Mouse (Mus musculus) ES-Bruce4 (cell line): ENCODE results near the gene Gdf7.

Experiments
- CTCF ChIP-seq: IDR thresholded peaks from one replicate; pipeline ENCODE4 v1.8.1; 2011; ENCODE audit warnings: low read depth, low read length
- EP300 ChIP-seq: IDR thresholded peaks from 2 replicates; pipeline ENCODE4 v1.6.1; 2011; ENCODE audit warnings: low read depth, low read length; ENCODE audit not compliant: insufficient read depth
- POLR2A ChIP-seq: IDR thresholded peaks from one replicate; pipeline ENCODE4 v1.8.1; 2011; ENCODE audit warnings: low read length; ENCODE audit not compliant: insufficient read depth

- TF ChIP-seq CTCF (no peak), EP300 (no peak), POLR2A (no peak)
Observed at GRCm38 (mm10) chr12:8300521-8300920, 1.2 kb downstream of the Gdf7 start.
